Mouse (Mus musculus) embryo, embryonic 9.5 days (tissue): Measurements from ENCODE around the gene Fam3b.

Experiments
- DNase-seq: peaks from one replicate; pipeline ENCODE4 v3.0.0-alpha.2; 2017; ENCODE audit errors: extremely low spot score

Gene Fam3b

GRCm38 (mm10) chr16:97514099-97514940 lies at the start of gene Fam3b:
Fam3b (minus strand) TSS chr16:97514816.
- DNase-seq, result no peak

- no peak for DNase-seq
These were observed 29.7 kb upstream of the Fam3b start for GRCm38 (mm10) chr16:97544340-97544739.

DNA sequence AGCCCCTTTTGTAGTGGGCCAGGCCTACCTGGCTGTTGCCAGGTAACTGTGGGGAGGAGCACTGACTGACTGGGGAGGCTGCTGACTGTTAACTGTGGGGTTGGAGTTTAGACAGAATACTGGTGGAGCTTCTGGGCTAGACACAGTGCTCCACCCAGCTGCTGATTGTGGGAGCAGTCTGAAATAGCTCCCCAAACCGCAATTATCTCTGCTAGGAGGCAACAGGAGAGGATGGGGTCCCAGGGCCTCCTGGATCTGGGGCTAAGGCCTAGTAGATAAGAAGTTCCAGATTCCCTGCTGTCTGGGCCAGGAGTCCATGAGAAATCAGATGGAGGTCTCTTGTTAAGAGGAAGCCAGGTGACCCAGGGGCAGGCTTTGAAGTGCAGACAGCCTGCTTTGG lies 22.2 kb upstream of the Fam3b start:
- no peak for DNase-seq

DNA sequence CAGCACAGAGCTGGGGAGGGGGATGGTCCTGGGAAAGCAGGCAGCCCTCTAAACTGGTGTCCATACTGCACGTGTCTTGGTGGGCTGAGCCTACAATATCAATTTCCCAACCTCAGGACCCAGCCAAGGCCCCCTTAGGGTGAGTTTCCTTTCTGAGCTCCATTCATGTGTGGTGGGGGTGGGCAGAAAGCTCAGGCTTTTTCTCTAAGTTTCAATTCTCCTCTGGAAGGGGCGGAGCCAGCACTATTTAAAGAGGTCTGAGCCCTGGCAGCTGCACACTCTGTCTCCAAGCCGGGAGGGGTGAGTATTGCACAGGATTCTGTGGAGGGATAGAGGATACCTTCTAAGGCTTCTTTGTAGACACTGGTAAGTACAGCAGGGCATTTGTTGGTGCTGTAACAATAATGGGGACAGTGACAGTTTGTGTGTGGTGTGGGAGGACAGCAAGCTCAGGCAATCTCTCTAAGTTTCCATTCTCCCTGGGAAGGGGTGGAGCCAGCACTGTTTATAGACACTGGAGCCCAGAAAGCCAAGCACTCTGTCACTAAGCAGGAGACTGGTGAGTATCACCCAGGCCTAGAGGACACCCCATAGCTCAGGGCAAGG lies 21.3 kb upstream of the Fam3b start:
- peak; percentile 59 for DNase-seq

- peak; percentile 6 for DNase-seq
These were observed 20.4 kb upstream of the Fam3b start for GRCm38 (mm10) chr16:97534876-97535461.

- DNase-seq, result no peak
These were observed 19.8 kb upstream of the Fam3b start for GRCm38 (mm10) chr16:97534448-97534847.

GRCm38 (mm10) chr16:97533751-97534150 lies 19.1 kb upstream of the Fam3b start:
- no peak for DNase-seq

- DNase-seq, result no peak
These were observed 18.5 kb upstream of the Fam3b start for GRCm38 (mm10) chr16:97533126-97533525.

DNA sequence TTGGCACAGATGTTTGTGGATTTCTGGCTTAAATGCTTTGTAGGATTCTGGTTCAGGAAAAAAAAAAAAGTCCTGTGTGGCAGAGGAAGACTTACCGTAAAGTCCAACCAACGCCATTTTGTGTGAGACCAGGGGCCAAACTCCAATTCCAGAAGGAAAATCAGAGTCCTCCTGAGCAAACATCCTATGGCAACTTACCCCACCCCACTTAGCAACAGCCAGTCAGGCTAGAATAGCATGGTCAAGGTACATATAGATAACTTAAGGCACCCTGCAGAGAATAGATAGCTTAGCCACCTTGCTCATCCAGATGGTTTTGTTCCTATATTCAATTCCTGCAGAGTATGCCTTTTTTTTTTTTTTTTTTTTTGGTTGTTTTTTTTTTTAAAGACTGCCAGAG lies 14.6 kb upstream of the Fam3b start:
- DNase-seq, result no peak

- peak; percentile 53 for DNase-seq
These were observed 8.4 kb upstream of the Fam3b start for GRCm38 (mm10) chr16:97523024-97523423.

DNA sequence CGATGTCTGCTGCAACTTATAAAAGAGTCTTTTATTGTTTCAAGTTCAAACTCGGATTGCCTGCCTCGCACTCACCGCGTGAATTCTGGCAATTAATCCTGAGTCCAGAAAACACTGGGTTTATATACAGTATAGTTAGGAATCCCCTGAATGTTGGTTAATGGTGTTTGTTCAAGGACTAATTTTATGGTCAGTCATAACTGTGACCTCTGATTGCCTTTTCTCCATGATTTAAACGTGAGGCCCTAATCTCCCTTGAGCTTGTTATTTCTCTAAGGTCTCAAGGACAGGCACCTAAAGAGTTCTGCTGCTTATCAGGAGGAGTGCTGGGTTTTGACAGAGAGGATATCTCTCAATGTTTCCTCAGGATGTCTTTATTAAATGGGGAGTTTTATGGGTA lies 7.4 kb upstream of the Fam3b start:
- DNase-seq, result no peak

DNA sequence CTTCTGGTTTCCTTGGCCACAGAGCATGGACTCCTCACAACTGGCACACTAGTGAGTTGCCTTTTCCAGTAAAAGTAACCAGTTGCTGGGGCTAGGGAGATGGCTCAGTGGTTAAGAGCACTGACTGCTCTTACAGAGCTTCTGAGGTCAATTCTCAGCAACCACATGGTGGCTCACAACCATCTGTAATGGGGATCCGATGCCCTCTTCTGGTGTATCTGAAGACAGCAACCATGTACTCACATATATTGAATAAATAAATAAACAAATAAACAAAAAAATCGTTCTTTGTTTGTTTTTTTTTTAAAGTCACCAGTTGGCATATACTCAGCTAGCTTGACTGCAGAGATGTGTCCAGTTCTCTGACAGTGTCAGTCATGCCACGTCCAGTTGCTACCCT lies 1.7 kb upstream of the Fam3b start:
- DNase-seq, result no peak

DNA sequence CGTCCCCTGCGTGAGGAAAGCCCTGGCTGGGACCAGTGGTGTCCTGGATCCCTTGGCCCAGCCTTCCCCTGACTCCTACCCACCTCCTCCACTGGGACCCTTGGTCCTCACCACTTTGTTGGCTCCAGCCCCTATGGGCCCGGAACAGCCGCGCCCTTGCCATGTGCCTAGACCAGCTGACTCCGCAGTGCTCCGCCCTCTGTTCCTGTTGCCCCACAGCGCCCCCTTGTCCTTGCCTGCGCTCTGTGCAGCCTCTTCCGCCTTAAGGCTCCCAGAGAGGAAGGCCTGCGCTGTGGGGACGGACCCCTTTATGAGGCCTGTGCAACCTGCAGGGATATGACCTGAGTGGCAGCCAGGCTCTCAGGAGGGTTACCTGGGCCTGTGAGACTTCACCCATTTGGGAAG lies 2.3 kb downstream of the Fam3b start:
- no peak for DNase-seq

DNA sequence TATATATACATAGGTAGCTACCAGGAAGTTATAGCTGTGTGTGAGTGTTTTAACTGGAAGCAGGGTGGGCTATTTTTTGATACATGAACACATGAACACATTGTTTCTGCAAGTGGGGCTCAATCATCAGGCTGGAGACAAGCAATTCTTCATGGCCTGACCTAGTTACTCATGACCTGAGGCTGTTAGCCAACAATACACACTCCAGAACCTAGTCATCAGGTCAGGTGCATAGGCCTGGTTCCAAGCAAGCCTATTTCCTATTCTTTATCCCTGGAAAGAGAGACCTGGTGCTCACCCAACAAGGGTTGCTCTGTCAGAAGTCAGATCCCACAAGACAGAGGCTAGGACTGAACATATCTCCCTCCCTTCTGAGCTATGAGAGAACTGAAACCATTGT lies 3.1 kb downstream of the Fam3b start:
- DNase-seq, result no peak

DNA sequence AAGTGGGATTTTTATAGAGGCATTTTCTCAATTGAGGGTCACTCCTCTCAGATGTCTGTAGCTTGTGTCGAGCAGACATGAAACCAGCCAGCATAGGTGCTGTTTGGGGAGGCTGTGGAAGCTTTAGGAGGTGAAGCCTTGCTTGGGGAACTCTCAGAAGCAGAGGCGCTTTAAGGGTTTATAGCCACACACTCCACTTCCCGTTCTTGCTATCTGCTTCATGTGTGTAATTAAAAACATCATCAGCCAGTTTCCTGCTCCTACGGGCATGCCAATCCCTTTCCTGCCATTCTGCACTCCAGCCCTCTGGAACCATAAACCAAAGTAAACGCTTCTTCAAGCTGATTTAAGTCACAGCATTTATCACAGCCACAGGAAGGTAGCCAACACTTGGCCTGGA lies 3.8 kb downstream of the Fam3b start:
- no peak for DNase-seq

- DNase-seq, result no peak
These were observed 6.8 kb downstream of the Fam3b start for GRCm38 (mm10) chr16:97507783-97508182.

DNA sequence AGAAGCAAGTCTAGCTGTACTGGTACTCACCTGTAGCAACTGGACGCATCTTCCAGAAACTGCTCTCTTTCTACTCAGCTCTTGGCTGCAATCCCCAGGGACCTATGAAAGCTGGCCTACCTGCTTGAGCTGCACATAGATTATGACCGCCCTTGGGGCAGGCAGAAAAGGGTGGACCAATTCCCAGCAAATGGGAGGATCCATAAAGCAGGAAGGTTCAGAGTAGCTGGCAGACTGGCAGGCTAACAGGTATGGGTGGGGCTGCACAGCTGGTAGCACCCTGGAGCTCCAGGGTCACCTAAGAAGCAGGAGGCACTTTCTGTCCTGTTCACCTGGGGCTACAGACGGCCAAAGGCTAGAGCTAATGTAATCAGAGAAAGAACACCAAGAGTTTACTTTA lies 9.8 kb downstream of the Fam3b start:
- DNase-seq, result no peak

DNA sequence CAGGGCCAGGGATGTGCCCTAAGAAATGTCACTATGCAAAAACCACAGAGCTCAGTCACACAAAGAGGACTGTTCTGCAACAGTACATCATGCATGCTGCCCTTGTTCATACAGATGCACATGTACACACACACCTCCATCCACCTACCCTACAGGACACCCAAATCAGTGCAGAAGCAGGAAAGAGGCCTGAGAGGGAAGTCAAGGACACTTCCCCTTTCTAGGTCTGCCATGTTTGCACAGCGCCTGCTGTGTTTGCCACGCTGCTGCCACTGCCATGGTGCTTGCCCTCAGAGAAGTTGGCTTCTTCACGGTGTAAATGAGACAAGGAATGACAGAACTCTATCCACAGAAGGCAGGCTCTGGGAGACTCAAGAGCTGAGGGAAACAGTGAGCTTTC lies 10.8 kb downstream of the Fam3b start:
- DNase-seq, result no peak

DNA sequence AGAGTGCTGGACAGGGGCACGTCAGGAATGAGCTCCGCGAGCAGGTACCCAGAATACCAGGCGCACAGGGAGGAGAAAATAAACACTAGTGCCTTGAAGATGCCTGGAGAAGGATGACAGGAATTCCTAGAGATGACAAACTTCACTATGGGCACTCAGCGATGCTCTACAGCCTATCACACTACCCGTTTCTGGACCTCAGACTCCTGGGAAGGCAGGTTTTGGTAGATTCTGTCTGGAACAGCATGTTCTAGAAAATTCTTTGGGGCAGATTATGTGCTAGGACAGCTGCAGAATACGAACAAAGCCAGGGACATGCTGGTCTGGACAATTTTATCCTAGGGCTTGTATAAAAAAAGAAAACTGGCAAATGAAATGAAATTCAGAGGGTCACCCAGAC lies 13.7 kb downstream of the Fam3b start:
- no peak for DNase-seq

- DNase-seq, result no peak
These were observed 15.2 kb downstream of the Fam3b start for GRCm38 (mm10) chr16:97499450-97499849.

DNA sequence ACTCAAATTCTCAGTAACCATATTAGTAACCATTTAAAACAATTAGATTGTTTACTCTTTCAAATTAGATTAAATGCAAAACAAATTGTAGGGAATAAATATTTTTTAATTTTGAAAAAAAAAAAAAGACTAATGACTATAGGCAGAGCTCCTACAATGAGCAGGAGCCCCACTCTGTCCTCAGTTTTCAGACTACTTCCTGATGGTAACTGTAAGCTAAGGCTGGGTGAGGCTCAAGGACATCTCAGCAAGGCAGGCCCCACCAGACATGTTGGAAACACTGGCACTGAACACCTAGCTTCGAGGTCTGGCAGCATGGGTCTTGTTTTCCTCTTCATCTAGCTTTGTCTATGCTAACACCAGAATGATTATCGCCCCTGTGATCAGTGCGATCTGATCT lies 16.5 kb downstream of the Fam3b start:
- DNase-seq, result no peak

DNA sequence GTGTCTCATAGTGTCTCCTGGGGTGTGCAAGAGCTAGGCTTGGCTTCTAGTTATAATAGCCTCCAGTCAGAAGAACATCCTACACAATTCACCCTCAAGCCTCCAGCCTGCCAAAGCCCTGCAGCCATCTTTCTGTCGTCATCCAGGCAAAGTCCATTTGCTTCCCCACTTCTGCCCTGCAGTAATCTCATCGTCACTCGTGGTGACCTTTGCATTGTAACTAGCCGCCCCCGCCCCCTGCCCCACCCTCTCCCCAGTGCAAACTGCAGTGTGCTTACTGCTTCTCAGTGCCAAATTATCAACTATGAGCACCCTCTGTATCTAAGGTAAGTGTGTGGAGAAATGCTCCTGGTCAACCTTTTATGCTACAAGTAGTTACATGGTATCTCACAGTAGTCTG lies 16.9 kb downstream of the Fam3b start:
- no peak for DNase-seq

DNA sequence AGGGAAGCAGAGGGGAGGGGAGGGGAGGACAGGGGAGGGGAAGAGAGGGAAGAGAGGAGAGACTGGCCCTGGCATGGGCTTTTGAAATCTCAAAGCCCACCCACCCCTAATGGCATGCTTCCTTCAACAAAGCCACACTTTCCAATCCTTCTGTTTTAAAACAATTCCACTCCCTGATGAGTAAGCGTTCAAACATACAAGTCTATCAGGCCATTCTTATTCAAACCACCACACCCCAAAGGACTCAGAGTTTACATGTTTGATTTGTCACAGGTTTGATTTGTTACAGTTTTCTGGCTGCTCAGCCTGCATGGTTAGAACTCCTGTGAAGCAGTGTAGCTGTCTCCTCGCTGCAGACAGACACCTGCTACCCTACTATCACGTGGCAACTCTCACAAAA lies 18.6 kb downstream of the Fam3b start:
- DNase-seq, result no peak
